Mouse (Mus musculus) bone marrow macrophage, adult 2 months (primary cell): ENCODE measurements around the gene Fam50a. TPM values are rescaled to one million over a fixed set of nuclear protein-coding genes. Genes with fewer than 3 reads are reported as not detected.

ENCODE experiments used
- H3K27ac ChIP-seq: 2 replicates; pipeline ENCODE4 v1.5.1; 2012; ENCODE audit warnings: low read depth, low read length; ENCODE audit not compliant: insufficient read depth
- H3K4me1 ChIP-seq: 2 replicates; pipeline ENCODE4 v1.6.1; 2012; ENCODE audit warnings: low read length; ENCODE audit not compliant: control insufficient read depth, insufficient read depth
- H3K4me3 ChIP-seq: 2 replicates; pipeline ENCODE4 v1.5.1; 2012; ENCODE audit warnings: mild to moderate bottlenecking, low read length, moderate library complexity; ENCODE audit not compliant: insufficient read depth
- CTCF ChIP-seq: IDR thresholded peaks from 2 replicates; pipeline ENCODE4 v1.5.1; 2012; ENCODE audit warnings: low read depth, mild to moderate bottlenecking, low read length, moderate library complexity
- POLR2A ChIP-seq: IDR thresholded peaks from 2 replicates; pipeline ENCODE4 v1.6.1; 2012; ENCODE audit warnings: mild to moderate bottlenecking, low read depth, low read length, borderline replicate concordance
- polyA plus RNA-seq: library from polyadenylated mRNA; stranded (reverse); fragments of >200 nt; gene quantifications from 2 replicates; pipeline ENCODE4 v1.2.4, GENCODE M21; 2012; ENCODE audit not compliant: missing spikeins, insufficient read depth, insufficient read length

Gene Fam50a
- 76.2 and 87.8 TPM in 2 replicates for polyA plus RNA-seq

DNA sequence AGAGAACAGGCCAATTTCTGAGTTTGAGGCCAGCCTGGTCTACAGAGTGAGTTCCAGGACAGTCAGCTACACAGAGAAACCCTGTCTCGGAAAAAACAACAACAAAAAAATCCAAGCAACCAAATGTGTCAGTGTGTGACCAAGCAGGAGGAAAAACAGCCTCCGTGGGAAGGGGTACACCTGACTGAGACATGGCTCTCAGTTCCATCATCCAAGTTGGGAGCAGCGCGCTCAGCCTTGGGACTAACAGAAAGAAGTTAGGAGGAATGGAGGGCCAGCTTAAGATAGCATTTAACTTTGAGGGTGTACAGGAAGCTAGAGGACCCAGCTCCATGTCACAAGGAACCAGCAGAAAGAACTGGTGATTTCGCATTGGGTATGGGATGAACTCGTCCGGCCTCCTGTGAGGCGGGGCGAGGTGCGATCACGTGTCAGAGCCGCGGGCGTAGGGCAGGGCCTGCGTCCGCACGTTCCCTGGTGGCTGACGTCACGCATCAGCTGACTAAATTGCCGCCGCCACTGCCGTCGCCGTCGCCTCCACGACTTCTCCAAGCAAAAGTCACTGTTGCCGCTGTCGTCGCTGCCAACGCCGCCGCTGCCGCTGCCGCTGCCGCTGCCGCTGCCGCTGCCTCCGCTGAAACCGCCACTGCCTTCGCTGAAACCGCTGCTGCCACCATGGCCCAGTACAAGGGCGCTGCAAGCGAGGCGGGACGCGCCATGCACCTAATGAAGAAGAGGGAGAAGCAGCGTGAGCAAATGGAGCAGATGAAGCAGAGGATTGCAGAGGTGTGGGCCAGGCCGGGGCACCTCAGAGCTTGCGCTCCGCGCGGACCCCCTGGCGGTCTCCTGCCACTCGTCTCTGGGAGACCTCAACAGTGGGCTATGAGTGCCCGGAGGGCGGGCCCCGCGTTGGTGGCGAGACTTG, at the start of gene Fam50a:
Gene Fam50a, plus strand, starts transcription at position 494 of the 925 bp plus-strand sequence.
- peak within 1 kb of the TSS; percentile 90 for H3K27ac ChIP-seq
- H3K4me1 ChIP-seq: peaks cover 19% of the 10 kb centered on the region
- H3K4me3 ChIP-seq: peak within 1 kb of the TSS; percentile 91
- TF ChIP-seq POLR2A (no peak), CTCF (no peak)

DNA sequence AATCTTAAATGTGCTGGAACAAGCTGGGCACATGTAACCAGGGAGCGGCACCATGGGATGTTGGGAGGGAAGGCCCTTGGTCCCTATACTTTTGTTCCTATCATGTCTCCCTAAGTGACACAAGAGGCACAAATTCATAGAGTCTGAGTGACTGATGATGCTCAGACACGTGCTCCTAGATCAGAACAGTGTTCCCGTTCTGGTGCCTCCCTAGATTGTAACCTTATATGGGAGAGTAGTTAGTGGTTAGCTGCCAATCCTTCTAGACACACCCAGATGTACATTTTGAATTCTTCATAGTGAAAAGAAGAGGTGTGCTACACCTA, 43.1 kb upstream of the Fam50a start:
- H3K4me3 ChIP-seq: peak overlapping the region; percentile 48
- H3K27ac ChIP-seq: peak overlapping the region; percentile 86
- TF ChIP-seq CTCF: no peak
- TF ChIP-seq POLR2A: no peak
- H3K4me1 ChIP-seq: peaks cover 5% of the 10 kb centered on the region

DNA sequence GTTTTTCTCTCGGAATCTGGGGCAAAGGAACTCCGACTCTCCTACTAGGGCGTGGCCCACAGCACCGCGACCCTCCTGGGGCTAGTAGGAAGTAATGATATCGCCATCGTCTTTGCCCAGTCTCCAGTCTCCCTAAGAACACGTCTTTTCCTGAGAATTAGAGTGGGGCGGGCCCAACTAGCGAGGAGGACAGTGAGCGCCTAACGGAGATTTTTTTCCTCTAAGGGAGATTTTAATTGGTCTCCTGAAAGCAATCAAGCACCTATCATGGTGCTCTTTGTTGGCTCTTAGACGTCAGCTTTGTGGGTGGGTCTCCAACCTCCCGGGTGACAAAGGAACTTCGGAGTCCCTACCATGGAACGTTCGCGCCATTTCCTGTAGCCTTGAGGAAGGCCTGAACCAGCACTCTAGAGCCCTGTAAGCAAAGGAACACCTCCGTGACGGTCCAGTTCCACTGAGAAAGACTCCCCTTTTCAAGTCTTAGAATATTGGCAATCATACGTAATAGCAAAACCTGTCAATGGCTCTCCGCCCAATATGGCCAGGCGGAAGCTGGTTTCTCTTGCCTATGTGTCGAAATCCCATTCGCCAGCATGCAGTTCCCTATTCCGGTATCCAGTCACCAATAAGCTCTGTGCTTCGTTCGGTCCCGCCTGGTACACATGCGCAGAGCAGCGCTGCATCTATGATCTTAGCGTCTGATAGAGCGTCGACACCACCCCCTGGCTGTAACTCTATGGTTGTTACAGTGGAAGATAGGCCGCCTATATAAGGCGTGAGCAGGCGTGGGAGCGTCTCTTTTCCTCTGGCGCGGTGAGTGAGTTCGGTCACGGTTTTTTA, 42.6 kb upstream of the Fam50a start, which contains the start of gene Rpl10:
Gene Rpl10, plus strand, starts transcription at position 751 of the 840 bp plus-strand sequence.
- Histone ChIP-seq H3K4me1 (peaks cover 9% of the 10 kb centered on the region), H3K27ac (peak within 1 kb of the TSS; percentile 96), H3K4me3 (peak within 1 kb of the TSS; percentile 90)
- TF ChIP-seq CTCF (no peak), POLR2A (no peak)

DNA sequence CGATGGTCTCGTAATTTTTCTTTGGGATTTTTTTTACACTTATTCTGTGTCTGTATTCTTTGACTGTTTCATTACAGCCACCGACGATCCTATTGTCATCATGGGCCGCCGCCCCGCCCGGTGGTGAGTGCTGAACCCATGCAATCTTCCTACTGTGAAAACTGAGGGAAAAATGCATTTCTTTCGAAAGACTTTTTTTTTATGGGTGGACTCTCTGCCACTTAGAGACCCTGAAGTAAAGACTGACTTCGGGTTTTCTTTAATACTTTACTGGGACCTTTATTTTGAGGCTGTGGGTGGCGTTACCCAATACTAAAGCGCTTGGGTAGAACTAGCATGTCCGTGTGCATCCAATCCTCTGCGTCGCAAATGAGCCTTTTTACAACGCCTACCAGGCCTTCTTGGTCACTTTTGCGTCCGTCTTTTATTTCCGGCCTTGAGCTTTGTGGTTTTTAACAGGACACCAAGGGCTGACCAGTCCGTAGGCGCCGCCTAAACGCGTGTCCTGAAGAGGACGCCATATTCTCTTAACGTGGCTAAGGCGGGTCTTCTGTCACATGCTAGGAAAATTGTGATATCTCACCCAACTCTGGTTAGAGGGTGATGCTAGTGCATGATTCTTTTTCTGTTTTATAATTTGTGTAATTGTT, 41.8 kb upstream of the Fam50a start:
- peak overlapping the region; percentile 96 for H3K27ac ChIP-seq

DNA sequence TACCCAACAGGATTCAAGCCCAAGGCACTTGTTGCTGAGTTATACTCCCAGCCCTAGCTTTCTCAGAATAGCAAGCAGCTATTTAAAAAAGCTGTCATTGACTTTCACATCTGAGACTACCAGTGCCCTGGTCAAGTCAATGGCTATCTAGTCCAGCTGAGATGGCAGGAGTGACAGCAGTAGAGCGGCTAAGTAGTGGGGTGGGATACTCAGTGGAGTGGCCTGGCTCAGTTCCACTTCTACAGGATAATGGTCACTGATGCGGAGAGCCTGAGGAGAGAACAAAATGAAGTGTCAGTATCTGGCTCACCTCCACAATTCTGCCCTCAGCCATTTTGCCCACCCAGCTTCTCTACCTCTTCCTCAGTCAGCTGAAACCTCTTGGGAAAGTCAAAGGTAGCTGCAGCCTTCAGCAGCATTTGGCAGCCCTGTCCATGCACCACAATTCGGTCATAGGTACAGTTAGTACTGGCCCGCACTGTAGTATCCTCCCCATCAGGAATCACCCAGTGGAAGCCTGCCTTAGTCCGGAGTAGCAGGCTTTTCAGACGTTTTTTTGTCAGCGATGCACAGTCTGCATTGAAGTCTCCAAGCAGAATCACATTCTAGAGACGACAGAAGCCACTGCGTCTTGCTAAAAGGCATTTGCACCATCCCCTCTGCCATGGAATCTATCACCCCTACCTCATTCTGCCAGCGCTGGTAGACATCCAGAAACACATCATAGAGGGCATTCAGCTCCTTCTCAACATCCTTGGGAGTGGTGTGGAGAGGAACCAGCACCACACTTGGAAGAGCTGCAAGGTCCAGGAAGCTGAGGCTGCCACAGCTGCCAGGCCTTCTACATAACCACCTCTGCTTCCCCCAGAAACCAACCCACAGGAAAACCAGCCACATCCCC, 39.2 kb upstream of the Fam50a start:
- Histone ChIP-seq H3K27ac (peak overlapping the region; percentile 68), H3K4me1 (peaks cover 20% of the 10 kb centered on the region), H3K4me3 (peak overlapping the region; percentile 10)
- TF ChIP-seq CTCF (no peak), POLR2A (no peak)

More for the DNA sequence above, 41.8 kb upstream of the Fam50a start:
- H3K4me1 ChIP-seq: peaks cover 9% of the 10 kb centered on the region
- H3K4me3 ChIP-seq: peak overlapping the region; percentile 90
- TF ChIP-seq POLR2A: no peak
- no peak for TF ChIP-seq CTCF

DNA sequence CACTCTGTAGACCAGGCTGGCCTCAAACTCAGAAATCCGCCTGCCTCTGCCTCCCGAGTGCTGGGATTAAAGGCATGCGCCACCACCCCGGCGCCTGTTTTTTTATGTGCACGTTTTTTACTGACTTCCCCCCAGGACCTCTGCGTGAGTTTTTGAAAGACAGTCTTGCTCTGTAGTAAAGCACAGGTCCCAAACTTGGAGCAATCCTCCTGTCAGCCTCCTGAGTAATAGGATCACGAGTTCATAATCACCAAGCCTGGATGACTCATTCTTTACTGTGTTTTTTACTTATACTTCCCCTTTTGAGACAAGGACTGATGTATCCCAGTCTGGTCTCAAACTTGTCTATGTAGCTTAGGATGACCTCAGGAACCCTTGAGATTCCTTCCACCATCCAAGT, 34.9 kb upstream of the Fam50a start:
- TF ChIP-seq CTCF (no peak), POLR2A (no peak)
- peak overlapping the region; percentile 95 for H3K27ac ChIP-seq
- no peak overlapping the region for H3K4me3 ChIP-seq
- peaks cover 16% of the 10 kb centered on the region for H3K4me1 ChIP-seq

DNA sequence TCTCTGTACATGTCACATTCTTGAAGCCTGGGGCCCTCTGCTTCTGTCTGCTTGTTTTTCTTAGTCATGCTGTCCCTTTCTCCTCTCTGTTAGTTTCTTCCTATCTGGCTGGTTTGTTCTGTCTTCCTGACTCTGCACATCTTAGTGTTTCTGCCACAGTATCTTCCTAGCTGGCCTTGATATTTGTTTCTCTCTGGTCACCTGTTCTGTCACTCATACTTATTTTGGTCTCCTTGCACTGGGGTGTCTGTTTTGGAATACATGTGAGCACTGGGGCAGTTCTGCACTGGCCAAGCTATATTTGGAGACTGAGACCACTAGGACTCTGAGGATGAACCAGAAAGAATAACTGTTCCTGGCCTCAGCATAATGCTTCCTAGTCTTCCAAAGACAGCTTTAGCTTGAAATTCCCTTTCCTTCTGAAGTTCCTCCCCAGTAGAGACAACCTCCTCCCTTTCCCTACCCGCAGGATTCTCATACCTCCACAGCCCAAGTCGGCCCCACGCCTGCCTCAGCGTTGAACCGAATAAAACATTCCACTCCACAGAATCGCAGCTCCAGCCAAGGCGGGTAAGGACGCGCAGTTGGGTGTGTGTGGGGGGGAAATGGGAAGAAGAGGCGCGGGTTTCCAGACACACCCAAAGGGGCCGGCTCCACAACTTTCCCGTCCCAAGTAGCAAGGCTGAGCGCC, 31.6 kb upstream of the Fam50a start:
- H3K27ac ChIP-seq: peak overlapping the region; percentile 90
- peaks cover 18% of the 10 kb centered on the region for H3K4me1 ChIP-seq
- peak overlapping the region; percentile 71 for H3K4me3 ChIP-seq
- no peak for TF ChIP-seq CTCF
- TF ChIP-seq POLR2A: 0 out of 2 replicates have a peak, but pooled peaks have one; percentile 43

DNA sequence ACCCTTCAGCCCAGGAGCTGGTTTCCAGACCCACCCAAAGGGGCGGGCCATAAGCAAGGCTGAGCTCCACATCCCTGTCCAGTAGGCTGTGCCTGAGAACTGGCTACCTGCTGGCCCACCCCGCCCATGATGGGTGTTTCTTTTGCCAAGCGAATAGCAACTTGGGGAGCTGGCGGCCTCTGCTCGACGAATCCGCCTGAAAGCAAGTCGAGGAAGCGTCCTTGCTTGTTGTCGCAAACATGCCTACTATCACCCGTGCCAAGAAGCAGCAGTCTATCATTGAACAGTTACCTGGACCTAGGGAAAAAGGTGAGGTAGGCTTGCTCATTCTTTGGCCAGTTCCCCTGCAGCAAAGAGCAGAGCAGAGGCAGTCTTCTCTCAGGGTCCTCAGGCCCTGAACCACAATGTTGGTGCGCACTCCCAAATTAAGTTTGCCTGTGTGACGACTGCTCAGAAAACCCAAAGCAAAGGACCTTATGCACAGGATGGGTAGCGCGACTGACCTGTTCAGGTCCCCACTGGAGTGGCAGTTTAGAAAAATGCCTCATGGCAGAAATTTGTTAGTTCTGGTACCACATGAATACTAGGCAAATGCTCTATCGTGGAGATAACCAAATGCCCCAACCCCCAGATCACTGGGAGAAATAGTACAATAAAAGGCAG, 31.0 kb upstream of the Fam50a start, which contains the start of the genes Taz and Dnase1l1:
Gene Taz, plus strand, starts transcription at position 181 of the 663 bp plus-strand sequence.
Gene Dnase1l1, minus strand, starts transcription at position 606 of the 663 bp plus-strand sequence.
- Histone ChIP-seq H3K4me1 (peaks cover 16% of the 10 kb centered on the region), H3K27ac (peak within 1 kb of the TSS; percentile 90), H3K4me3 (peak within 1 kb of the TSS; percentile 82)
- TF ChIP-seq CTCF (no peak), POLR2A (no peak)
